Mouse (Mus musculus) lung, adult 2 months (tissue): ENCODE data around the gene Map3k14. TPM values are rescaled to one million over a fixed set of nuclear protein-coding genes. Genes with fewer than 3 reads are reported as not detected.

Experiments used
- DNase-seq: peaks from one replicate; pipeline ENCODE4 v3.0.0; 2022
- H3K4me1 ChIP-seq: fragments of 200-500 bp; 2 replicates; pipeline ENCODE4 v1.6.1; 2011; ENCODE audit warnings: low read length; ENCODE audit not compliant: control insufficient read depth, insufficient read depth
- H3K4me3 ChIP-seq: fragments of 200-500 bp; replicated peaks from 2 replicates; pipeline ENCODE3; 2011; ENCODE audit warnings: low read depth, mild to moderate bottlenecking, control low read depth, low read length; ENCODE audit errors: extremely low read depth
- CTCF ChIP-seq: fragments of 200-500 bp; IDR thresholded peaks from 2 replicates; pipeline ENCODE4 v1.5.1; 2011; ENCODE audit warnings: mild to moderate bottlenecking, low read length, control low read depth; ENCODE audit not compliant: insufficient read depth
- POLR2A ChIP-seq: fragments of 200-500 bp; IDR thresholded peaks from 2 replicates; pipeline ENCODE4 v1.6.1; 2011; ENCODE audit warnings: low read depth, mild to moderate bottlenecking, control low read depth, low read length, borderline replicate concordance; ENCODE audit errors: extremely low read depth
- WGBS: fragments of 180-500 bp; shearing (Covaris S2); methylation state at CpG from one replicate; pipeline ENCODE4 v1.1.7; 2018; 5-methylcytosine and 5-hydroxymethylcytosine counted together
- polyA plus RNA-seq: library from polyadenylated mRNA; depleted of rRNA; stranded (reverse); fragments of >200 nt; gene quantifications from 2 replicates; pipeline ENCODE4 v1.2.3, GENCODE M21; 2012

Map3k14 gene
- polyA plus RNA-seq, 1 experiment, result 19.7 TPM

- no peak for DNase-seq
- H3K4me3 ChIP-seq, result no peak overlapping the region
- 42% methylated on average over 7 of the region's 7 CpGs for WGBS
- peaks cover 10% of the 10 kb centered on the region for H3K4me1 ChIP-seq
- TF ChIP-seq POLR2A, result no peak
- TF ChIP-seq CTCF, result no peak
Measured at GRCm38 (mm10) chr11:103281784-103282183, 14.5 kb upstream of the Map3k14 start.

GRCm38 (mm10) chr11:103276450-103276849 lies 9.2 kb upstream of the Map3k14 start:
- H3K4me1 ChIP-seq, result no peaks in the 10 kb centered on the region
- TF ChIP-seq CTCF (no peak), POLR2A (no peak)
- no peak overlapping the region for H3K4me3 ChIP-seq
- DNase-seq, result no peak
- 93% methylated on average over 8 of the region's 8 CpGs for WGBS

- no peak for TF ChIP-seq POLR2A
- TF ChIP-seq CTCF, result no peak
- H3K4me3 ChIP-seq, result no peak overlapping the region
- peaks cover under 1% of the 10 kb centered on the region; the same call in 1 of the 2 replicates for H3K4me1 ChIP-seq
- no peak for DNase-seq
- 87% methylated on average over 3 of the region's 3 CpGs for WGBS
Measured at GRCm38 (mm10) chr11:103272888-103273287, 5.6 kb upstream of the Map3k14 start.

GRCm38 (mm10) chr11:103271979-103272378 lies 4.7 kb upstream of the Map3k14 start:
- TF ChIP-seq CTCF (peak; percentile 76), POLR2A (no peak)
- peaks cover 2% of the 10 kb centered on the region; the same call in 1 of the 2 replicates for H3K4me1 ChIP-seq
- peak; percentile 62 for DNase-seq
- 69% methylated on average over 6 of the region's 6 CpGs for WGBS
- no peak overlapping the region for H3K4me3 ChIP-seq

GRCm38 (mm10) chr11:103269426-103269825 lies 2.2 kb upstream of the Map3k14 start:
- H3K4me3 ChIP-seq, result no peak overlapping the region
- DNase-seq, result no peak
- TF ChIP-seq CTCF (no peak), POLR2A (no peak)

GRCm38 (mm10) chr11:103268905-103269304 lies 1.6 kb upstream of the Map3k14 start:
- DNase-seq, result no peak
- 62% methylated on average over 3 of the region's 3 CpGs for WGBS

More at GRCm38 (mm10) chr11:103269426-103269825, 2.2 kb upstream of the Map3k14 start:
- peaks cover 5% of the 10 kb centered on the region; the same call in 1 of the 2 replicates for H3K4me1 ChIP-seq
- 60% methylated on average over 5 of the region's 5 CpGs for WGBS

GRCm38 (mm10) chr11:103268350-103268749 lies 1.1 kb upstream of the Map3k14 start:
- TF ChIP-seq POLR2A (no peak), CTCF (no peak)
- Histone ChIP-seq H3K4me1 (peaks cover 5% of the 10 kb centered on the region; the same call in 1 of the 2 replicates), H3K4me3 (no peak overlapping the region)
- 69% methylated on average over 4 of the region's 4 CpGs for WGBS
- no peak for DNase-seq

More at GRCm38 (mm10) chr11:103268905-103269304, 1.6 kb upstream of the Map3k14 start:
- H3K4me1 ChIP-seq, result peaks cover 5% of the 10 kb centered on the region; the same call in 1 of the 2 replicates
- no peak overlapping the region for H3K4me3 ChIP-seq
- TF ChIP-seq CTCF (no peak), POLR2A (no peak)

- peak overlapping the region; percentile 72 for H3K4me3 ChIP-seq
- WGBS, result under 1% methylated on average over 42 of the region's 42 CpGs
- TF ChIP-seq CTCF (no peak), POLR2A (no peak; the same call in 1 of the 2 replicates)
- H3K4me1 ChIP-seq, result peaks cover 12% of the 10 kb centered on the region
- DNase-seq, result no peak
Measured at GRCm38 (mm10) chr11:103266729-103267345, 435 bp downstream of the Map3k14 start.

- TF ChIP-seq CTCF (no peak), POLR2A (no peak)
- WGBS, result 31% methylated on average over 2 of the region's 2 CpGs
- DNase-seq, result no peak
- H3K4me1 ChIP-seq, result peaks cover 16% of the 10 kb centered on the region
- peak overlapping the region; percentile 21 for H3K4me3 ChIP-seq
Measured at GRCm38 (mm10) chr11:103265856-103266255, 1.4 kb downstream of the Map3k14 start.

GRCm38 (mm10) chr11:103265211-103265610 lies 2.1 kb downstream of the Map3k14 start:
- DNase-seq, result no peak
- Histone ChIP-seq H3K4me3 (no peak overlapping the region), H3K4me1 (peaks cover 18% of the 10 kb centered on the region)
- WGBS, result 65% methylated on average over 7 of the region's 7 CpGs
- no peak for TF ChIP-seq CTCF
- no peak for TF ChIP-seq POLR2A
